Mouse (Mus musculus): ENCODE measurements around the gene Slc17a7.
"Not testable (repeated sequence)": the region's sequence is repeated elsewhere in the genome, so short reads cannot be mapped to it uniquely, and the experiment has no call there.

Gene Slc17a7

DNA sequence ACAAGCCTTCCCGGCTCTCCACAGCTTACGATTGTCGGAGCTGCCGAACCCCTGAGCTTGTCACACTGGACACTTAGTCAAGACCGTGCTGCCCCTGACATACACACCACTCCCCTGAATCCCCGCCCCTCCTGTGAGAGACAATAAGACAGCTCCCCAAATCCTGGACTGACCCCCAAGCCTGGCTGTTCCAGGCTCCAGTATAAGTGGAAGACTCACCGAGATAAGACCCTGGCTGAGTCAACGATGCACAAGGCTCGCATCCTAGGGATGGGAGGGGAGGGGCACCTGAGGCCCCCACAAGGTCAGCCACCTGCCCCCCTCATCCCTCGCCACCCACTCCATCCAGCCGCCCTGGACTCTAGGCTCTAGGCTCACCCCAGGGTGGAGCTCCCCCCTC lies 31.9 kb upstream of the Slc17a7 start:
- DNase-seq (ENCODE audit: inconsistent age in 2 of 2, low spot score in 1 of 2), result peak; percentile 24 to 30

DNA sequence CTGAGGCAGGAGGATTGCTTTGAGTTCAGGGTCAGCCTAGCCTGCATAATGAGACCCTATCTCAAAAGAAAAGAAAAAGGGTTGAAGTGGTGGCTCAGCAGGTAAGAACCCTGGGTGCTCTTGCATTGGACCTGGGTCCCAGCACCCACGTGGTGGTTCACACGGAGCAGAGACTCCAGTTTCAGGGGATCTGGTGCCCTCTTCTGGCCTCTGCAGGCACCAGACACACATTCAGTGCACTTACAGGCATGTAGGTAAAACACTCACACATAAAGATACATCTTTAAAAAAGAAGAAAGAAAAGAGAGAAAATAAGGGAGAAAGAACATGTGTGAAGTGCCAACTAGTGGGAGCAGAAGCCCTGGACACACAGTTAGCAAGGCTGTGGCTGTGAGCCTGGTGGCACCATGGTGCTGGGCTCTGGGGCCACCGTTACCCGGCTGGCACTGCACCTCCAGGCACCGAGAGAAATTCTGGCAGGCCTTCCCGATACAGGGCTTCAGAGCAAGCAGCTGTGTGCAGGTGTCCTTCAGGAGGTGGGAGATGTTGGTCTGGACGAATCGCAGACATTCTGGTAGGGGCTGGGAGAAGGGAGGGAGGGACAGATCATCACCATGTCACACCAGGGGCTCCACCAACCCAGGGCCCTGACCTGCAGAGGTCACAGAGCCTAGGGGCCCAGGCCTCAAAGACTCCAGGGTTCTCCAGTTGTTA lies 30.1 kb upstream of the Slc17a7 start:
- DNase-seq (ENCODE audit: inconsistent age in 2 of 2, low spot score in 1 of 2), result peak in 1 of 2 experiments; percentile 15

DNA sequence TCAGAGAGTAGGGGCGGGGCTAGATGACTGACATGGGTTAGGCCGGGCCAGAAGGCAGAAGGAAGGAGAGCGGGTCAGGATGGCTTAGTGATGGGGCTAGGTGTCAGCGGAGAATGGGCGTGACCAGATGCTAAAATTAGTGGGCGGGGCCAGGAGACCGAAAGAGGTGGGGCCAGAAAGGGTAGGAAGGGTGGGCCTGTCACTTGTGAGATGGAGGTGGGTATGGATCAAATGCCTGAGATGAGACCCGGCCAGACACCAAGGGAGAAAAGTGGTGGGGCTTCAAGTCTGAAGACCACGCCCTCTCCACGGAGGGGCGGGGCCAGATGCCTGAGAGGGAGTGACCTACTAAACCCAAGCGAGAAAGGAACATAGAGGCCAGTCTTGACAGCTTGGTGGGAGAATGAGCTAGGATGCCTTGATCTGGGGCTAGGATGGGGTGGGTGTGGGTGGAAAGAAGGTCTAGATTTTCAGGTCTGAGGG lies 29.2 kb upstream of the Slc17a7 start:
- DNase-seq (ENCODE audit: inconsistent age in 2 of 2, low spot score in 1 of 2), result peak; percentile 59 to 77

DNA sequence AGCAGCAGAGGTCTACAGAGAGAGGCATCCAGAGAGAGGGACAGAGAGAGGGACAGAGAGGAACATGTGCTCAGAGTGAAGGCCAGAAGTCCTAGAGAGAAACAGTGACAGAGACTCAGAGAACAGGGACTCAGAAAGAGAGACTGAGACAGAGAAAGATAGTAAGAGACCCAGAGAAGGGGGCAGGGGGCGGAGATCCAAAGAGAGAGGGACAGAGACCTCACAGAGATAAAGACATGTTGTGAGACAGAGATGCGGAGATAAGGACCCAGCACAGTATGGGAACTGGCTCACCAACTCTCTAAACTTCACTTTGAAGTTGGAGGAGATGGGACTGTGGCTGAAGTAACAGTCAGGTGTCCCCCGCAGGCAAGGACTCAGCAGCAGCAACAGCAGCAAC lies 28.4 kb upstream of the Slc17a7 start:
- peak; percentile 22 to 60 for DNase-seq (ENCODE audit: inconsistent age in 2 of 2, low spot score in 1 of 2)

DNA sequence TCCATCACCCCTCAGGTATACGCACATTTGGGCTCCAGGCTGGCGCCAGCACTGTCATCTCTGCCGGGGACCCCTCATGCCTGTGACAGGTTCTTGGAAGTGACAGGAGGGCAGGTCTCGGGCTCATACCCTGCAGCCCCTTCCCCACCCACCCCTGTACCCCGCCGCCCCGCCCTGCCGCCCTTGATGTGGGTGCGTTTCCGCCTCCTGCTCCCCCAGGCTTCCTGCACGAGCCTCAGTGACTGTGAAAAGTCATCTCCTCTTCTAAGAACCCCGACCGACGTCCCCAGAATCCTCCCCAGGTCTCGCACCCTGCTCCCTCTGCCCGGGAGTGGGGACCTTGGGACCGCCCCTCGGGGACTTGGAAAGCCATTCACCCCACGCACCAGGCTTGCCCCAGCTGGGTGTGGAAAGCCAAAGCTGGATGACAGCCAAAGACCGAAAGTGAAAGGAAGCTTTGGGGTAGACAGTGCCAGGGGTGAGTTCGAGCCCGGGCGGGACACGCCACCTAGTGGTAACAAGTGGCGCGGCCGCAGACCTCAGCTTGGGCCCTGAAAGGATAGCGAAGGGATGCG lies 27.7 kb upstream of the Slc17a7 start, which contains the start of the genes Gm45713 and Flt3l:
Gene Gm45713 (minus strand): TSS at position 239 of the 575 bp plus-strand sequence.
Gene Flt3l (minus strand): TSS at position 440 of the 575 bp plus-strand sequence.
- DNase-seq (ENCODE audit: inconsistent age in 2 of 2, low spot score in 1 of 2), result peak; percentile 94 to 99

DNA sequence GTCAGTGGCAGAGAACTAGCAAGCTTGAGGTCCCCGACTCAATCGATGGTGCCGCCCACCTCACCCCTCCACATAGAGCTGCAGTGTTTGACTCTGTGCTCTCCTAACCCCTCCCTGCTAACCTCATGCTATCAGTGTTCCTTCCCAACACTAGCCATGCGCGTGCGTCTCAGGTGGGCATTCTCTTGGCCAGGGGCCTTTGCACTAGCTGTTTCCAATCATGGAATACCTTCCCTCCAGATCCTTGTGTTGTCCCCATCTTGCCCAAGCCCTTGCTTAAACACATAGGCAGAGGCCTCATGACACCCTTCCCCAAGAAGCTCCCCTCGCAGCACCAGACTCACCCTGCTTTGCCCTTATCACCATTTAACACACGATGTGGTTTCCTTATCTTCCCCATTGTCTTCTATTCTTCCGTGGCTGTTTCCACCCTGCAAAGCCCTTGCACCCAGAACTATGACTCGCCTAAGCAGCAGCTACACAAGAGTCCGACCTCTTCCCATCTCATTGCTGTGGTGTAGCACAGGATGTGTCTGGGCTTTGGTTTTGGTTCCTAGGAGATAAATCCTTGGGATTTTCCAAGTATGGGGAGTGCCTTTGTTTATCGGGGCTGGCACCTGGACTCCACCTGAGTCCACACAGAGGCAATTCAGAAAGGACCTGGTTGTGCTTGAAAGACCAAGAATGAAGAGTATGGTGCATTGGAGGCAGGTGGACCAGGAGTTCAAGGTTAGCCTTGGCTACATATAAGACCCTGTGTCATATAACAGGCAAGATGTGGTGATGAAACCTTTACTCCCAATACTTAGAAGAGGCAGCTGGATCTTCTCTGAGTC lies 26.4 kb upstream of the Slc17a7 start:
- no peak for DNase-seq (ENCODE audit: inconsistent age in 2 of 2, low spot score in 1 of 2)

DNA sequence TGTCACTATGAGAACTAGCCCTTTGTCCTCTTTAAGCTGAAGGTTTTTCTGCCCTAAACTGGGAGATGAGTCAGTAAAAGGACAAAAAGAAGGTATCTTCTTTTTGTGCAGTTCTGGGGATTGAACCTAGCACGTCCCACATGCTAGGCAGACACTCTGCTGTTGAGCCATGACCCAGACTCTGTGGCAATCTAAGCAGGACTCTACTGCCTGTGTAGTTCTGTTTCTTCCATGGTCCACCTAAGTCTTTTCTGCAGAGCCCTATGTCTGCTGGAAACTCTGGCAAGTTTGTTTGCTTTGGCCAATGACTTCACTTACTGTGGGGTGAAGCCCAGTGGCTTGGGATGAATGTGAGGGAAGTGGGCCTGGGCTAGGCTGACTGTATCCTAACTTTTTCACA lies 25.3 kb upstream of the Slc17a7 start:
- DNase-seq (ENCODE audit: inconsistent age in 2 of 2, low spot score in 1 of 2), result no peak

DNA sequence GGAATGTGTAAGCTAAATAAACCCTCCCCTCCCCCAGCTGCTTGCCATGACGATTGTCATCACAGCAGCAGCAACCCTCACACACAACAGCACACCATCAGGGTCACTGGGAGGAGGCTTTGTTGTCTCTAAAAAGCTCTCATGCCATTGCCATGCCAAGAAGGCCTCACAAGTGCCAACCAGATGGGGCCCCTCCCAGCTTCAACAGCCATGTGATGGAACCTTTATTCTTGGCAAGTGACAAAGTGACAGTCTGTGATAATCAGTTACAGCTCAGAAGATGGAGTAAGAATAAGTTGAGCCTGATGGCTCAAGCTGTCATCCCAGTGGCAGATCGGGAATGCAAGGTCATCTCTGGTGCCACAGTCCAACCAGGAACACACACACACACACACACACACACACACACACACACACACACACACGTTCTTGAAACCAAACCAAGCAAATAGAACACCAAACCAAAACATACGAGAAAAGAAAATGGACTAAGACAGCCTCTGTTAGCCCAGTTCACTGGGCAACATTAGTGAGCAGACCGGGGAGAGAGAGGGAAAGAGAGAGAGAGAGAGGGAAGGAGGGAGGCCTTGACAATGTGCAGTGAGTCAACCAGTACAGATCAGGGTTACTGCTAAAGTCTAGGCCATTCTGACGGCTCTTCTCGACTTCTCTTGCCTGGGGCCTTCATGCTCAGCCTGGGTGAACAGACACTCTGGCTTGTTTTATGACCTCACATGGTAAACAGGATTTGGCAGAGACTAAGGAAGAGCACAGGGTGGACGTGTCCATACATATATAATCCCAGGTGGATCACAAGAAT lies 23.6 kb upstream of the Slc17a7 start:
- peak; percentile 77 to 90 for DNase-seq (ENCODE audit: inconsistent age in 2 of 2, low spot score in 1 of 2)

DNA sequence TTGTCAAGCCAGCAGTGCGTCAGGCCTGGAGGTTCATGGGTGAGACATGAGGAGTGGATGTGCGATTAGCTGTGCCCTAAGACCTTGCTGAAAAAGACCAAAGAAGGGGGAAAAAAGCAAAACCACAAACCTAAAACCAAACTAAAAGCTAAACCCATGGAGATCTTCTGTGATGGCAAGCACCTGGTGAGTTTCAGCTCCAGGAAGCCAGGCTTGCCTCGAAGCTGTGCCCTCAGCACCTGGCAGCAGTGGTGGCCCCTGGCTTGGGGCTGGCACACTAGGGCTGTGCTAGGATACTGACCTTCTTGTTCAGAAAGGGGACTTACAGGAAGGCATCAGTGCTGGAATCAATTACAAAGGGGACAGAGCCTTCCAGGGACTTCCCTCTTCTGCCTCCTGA lies 22.4 kb upstream of the Slc17a7 start:
- DNase-seq (ENCODE audit: inconsistent age in 2 of 2, low spot score in 1 of 2), result no peak

DNA sequence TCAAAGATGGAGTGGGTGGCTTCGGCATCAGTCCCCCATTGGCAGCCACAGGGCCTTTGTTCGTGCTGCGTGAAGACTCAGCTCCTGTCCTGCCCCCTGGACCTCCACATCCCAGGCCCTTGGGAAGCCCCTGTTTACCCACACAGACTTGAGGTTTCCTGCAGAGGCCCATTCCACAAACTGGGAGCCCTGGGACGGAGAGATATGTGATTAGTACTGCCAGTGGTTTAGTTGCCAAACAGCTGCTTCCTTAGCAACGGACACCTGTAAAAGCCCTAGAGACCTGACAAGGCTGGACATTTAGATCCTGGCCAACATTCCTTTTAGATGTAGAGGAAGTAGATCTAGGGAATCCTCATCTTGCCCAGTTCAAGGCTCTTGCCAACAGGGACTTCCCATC lies 21.8 kb upstream of the Slc17a7 start:
- no peak for DNase-seq (ENCODE audit: inconsistent age in 2 of 2, low spot score in 1 of 2)

DNA sequence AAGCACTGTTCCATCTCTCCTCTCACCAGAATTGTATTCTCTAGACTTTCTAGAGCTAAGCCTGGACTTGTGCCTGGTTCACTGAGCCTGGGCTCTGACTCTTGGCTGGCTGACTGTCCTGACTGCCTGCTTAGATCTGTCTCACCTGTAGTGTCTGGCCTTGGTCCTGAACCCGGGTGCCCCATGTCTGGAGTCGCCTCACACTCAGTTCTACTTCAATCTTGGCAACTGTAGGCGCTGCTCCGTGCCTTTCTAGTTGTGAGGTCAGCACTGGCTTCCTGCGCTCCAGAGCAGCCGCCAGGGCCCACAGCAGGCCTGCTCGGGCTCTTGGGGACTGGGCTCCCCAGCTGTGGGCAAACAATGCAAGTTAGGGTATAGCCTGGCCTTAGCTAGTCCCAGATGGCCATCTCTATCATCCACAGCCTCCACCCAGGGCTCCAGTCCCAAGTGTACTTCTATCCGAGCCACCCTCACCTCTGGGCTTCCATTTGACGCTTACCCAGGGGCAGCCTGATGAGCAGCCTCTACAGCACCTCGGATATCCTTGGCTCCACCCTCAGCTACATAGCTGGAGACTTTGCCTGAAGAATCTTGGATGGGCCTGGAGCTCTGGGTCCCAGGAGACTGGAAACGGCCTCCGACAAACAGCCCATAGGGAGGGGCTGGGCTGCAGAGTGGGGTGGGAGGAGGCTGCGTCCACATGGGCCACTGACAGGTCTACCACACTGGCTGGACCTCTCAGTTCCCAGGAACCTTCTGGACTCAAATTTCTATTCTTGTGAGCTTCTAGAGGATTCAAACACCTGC lies 19.2 kb upstream of the Slc17a7 start:
- no peak for DNase-seq (ENCODE audit: inconsistent age in 2 of 2, low spot score in 1 of 2)

DNA sequence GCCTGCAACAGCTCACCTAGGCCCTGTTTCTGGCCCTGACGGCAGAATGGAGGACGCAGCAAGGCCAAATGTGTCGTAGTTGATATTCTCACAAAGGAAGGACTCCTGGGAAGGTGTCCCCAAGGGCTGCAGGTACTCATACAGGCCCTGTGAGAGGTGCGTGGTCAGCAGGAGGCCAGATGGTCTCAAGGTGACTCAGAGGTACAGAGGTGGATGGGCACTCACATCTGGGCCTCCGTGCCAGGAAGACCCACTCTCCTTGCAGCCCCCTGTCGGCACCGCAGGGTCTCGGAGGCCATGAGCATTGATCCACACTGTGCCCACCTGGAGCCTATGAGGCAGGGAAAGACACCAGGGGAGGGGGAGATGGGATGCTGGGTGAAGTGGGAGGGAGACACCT lies 18.3 kb upstream of the Slc17a7 start:
- DNase-seq (ENCODE audit: inconsistent age in 2 of 2, low spot score in 1 of 2), result no peak

DNA sequence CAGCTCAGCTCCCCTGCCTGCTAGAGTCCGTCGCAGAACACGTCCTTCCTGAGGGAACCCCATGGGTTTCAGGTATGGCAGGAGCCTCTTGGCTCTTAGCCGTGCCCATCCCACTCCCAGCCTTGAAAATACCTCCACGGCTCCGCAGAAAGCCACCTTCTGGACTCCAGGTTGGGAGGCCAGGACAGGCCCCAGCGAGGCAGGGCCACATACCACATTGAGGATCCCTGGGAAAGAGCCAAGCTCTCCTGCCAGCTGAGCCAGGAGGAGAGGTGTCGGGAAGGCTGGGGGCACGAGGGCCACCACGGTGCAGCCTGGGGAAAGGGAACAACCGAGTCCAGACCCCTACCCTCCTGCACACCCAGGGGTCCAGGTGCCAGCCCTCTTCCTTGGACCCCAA lies 16.5 kb upstream of the Slc17a7 start:
- DNase-seq (ENCODE audit: inconsistent age in 2 of 2, low spot score in 1 of 2), result no peak

DNA sequence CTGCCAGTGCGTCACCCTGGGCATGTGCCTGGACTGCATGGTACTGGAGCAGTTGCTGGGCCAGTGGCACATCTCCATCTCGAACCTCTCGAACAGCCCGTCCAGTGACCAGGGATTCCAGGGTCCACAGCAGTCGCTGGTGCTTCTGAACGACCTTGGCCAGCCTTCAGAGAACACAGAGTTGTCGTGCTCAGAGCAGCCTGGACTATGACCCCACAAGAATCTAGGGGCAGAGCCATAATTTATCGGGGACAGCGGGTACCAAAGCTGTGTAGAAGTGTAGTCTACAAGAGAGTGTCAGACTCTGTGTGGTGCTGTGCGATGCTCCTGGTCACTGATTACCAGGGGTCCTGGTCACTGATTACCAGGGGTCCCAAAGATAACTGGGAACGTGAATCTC lies 15.8 kb upstream of the Slc17a7 start:
- peak in 1 of 2 experiments; percentile 67 for DNase-seq (ENCODE audit: inconsistent age in 2 of 2, low spot score in 1 of 2)

DNA sequence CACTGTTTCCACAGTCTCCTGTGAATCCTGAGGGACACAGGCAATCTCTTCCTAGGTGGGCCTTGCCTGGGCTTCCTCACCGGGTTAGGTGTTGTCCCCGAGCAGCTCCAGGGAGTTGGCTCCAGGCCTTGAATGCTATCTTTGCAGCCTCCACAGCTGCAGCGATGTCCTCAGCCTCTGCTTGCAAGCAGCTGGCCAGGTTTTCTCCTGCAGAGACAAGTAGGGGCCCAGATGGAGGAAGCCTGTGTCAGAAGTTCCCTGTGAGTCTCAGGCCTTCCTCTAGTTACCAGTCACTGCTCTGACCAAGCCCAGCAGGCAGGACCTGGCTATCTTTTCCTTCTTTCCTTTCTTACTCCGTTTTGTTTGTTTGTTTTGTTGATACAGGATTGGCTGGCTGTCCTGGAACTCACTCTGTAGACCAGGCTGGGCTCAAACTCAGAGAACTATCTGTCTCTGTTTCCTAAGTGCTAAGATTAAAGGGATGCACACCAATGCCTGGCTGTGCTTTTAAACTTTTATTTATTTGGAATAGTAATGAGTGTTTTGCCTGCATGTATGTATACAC lies 15.1 kb upstream of the Slc17a7 start:
- no peak for DNase-seq (ENCODE audit: inconsistent age in 2 of 2, low spot score in 1 of 2)

DNA sequence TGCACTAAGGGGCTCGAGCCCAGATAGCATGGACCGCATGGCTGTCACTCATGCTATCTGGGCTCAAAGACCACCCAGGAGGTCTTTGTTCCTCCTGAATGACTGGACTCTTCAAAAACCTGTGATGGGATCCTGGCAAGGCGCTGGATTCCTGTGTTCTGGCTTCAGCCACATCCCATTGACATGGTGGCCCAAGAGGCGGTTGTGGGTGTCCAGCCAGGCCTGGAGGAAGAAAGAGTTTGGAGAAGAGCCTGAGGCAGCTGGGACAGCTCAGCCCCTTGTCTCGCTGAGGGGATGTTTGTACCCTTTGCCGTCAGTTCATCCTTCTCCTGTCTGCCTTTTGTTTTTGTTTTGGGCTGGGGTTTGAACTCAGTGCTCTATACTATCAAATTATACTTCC lies 14.2 kb upstream of the Slc17a7 start:
- no peak for DNase-seq (ENCODE audit: inconsistent age in 2 of 2, low spot score in 1 of 2)

DNA sequence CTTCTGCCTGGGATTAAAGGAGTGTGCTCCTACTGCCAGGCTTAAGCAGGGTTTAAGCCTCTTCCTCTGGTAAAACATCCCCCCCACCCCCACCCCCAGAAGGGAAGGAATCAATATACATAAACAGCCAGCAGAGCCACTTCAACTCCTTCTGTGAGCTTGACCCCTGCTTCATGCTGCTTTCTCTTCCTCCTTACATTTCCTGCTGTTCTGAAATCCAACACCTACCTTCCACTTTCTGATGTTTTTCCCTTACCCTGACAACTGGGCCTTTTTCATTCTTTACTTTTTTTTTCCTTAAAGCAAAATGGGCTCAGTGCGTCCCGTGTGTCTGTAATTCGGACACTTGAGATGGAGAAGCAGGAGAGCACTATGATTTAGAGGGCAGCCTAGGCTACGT lies 13.4 kb upstream of the Slc17a7 start:
- no peak for DNase-seq (ENCODE audit: inconsistent age in 2 of 2, low spot score in 1 of 2)

DNA sequence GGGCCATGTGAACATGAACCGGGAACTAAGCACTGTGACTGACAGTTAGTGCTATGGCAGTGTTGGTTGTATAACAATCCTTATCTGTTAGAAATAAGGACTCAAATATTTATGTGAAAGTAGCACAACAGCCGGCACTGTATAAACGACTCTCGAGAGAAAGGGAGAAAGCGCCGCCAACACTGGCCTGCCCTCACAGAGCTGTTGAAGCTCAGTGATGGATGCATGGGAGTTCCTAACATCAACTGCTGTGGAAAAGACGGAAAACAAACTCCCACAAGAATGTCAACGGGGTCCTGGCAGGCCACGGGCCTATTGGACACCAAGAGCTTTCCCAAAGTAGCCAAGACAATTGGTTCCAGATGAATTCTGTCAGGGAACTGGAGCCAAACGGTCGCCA lies 12.4 kb upstream of the Slc17a7 start:
- DNase-seq (ENCODE audit: inconsistent age in 2 of 2, low spot score in 1 of 2), result no peak

DNA sequence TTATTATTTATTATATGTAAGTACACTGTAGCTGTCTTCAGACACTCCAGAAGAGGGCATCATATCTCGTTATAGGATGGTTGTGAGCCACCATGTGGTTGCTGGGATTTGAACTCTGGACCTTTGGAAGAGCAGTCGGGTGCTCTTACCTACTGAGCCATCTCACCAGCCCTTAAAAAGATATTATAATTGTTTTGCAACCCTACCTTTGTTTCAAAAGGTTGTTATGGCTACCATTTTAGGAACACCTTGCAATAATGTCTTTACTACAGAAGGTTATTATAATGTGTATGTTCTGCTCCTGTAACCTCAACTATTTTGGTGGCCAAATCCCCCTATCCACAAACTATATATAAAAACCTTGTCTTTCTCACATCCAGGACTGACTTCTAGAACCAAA lies 10.7 kb upstream of the Slc17a7 start:
- DNase-seq (ENCODE audit: inconsistent age in 2 of 2, low spot score in 1 of 2), result not testable (repeated sequence)

DNA sequence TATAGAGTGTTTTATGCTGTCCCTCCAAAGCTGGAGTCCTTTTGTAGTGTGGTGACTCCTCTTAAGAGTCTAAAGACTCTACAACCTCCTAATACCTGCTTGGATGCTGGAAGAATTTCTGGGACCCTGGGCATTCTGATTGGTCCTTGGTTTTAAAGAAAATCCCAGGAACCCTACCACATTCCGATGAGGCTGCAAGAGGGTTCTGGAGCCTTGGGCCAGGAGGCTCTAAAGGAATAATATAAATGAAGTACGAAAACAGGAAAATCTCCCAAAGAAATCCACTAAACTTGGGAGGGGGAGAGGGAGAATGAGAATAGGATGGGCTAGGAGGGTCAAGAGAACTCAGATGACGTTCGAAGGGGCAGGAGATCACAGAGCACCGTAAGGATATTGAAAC lies 10.2 kb upstream of the Slc17a7 start:
- no peak for DNase-seq (ENCODE audit: inconsistent age in 2 of 2, low spot score in 1 of 2)
